Mouse (Mus musculus) gastrocnemius, postnatal 14 days (tissue): ENCODE results near the gene BB287469. TPM values are rescaled to one million over a fixed set of nuclear protein-coding genes. Genes with fewer than 3 reads are reported as not detected.
A peak's percentile ranks its signal among the peaks of the same experiment; 100 is the strongest.
"Not testable (repeated sequence)": the region's sequence is repeated elsewhere in the genome, so short reads cannot be mapped to it uniquely, and the experiment has no call there.

ENCODE experiments used
- DNase-seq: peaks from one replicate; pipeline ENCODE4 v3.0.0; 2021; ENCODE audit warnings: mixed read lengths
- intact Hi-C: fragments of 180-260 bp; cut with DNase I; formaldehyde crosslinking; loops from one replicate; pipeline ENCODE4 v1.15.1; 2025; ENCODE audit warnings: low total_unique reads
- long read RNA-seq, 2 experiments: library from polyadenylated mRNA; stranded (forward); transcript quantifications; one replicate each; pipeline ENCODE4 v2.0.0; 2021
- total RNA-seq, 2 experiments: library from RNA; stranded (reverse); gene quantifications; 2 replicates each; pipeline ENCODE4 v1.2.3; 2021

The BB287469 gene
- not detected for total RNA-seq
- long read RNA-seq, experiment 1, result 0 reads
- long read RNA-seq, experiment 2, result 0 reads

DNA sequence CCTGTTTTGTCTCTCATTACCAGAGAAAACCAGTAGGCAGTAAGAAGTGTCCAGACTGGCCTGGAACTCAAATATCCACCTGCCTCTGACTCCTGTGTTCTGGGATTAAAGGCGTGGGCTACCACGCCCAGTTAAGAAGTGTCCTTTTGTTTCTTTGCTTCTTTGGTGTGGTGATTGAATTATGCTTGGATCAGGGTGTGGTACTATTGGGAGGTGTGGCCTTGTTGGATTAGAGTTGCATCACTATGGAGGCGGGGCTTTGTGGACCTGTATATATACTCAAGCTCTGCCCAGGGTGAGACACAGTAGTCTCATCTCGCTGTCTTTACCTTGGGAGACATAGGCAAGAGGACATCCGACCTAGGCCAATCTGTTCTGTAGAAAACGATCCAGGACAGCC is at the start of gene BB287469:
BB287469 (plus strand) TSS at position 301 of the 400 bp plus-strand sequence.
- DNase-seq, intact Hi-C loops: not testable (repeated sequence)

DNA sequence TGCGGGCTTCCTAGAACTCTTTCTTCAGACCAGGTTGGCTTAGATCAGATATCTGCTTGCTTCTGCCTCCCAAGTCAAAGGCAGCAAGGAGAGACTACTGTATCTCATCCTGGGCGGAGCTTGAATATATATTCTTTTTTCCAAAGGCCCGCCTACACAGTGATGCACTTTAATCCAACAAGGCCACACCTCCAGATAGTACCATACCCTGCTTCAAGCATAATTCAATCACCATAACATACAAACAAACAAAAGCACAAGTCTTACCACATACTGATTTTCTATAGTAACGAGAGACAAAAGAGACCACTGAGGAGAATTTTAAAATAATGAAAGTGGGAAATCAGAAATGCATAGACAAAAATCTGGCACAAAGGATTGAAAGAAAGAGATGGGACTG is 40.7 kb upstream of the BB287469 start, which contains the start of gene Gm21319:
Gm21319 (minus strand) TSS at position 101 of the 400 bp plus-strand sequence.
- DNase-seq, intact Hi-C loops: not testable (repeated sequence)

GRCm38 (mm10) chr12:87795212-87795611 is 21.2 kb upstream of the BB287469 start, which contains the start of gene Gm21936:
Gene Gm21936, plus strand, starts transcription at chr12:87795512.
- intact Hi-C loops, DNase-seq: not testable (repeated sequence)

DNA sequence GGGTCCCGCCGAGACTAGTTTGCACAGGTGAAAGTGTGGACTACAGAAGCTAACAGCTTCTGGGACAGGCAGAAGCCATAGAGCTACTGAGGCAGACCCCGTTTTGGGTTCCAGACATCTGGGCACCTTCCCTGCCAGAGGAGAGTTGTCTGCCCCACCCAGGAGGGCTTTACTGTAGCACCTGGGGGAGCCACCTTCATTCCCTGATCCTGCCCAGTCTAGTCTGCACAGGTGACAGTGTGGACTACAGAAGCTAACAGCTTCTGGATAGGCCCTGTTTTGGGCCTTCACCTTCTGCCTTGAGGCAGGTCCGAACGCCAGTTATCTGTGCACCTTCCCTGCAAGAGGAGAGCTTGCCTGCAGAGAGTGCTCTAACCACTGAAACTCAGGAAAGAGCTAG is 18.4 kb upstream of the BB287469 start:
- intact Hi-C loops, DNase-seq: not testable (repeated sequence)

DNA sequence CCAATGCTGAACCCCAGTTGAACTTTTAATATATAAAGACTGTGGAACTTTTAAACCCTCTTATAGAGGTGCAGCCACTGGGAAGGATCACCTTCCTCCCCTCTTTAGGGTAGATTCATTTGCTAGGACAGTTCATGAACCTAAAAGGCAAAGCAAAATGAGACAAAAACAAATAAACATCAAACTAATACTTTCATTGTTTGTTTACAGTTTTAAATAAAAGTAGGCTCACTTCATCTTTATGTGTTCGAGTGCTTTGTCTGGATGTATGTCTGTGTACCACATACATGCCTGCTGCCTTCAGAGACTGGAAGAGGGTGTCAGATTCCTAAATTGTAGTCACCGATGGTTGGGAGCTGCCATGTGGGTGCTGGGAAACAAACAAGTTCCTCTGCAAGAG is 25.9 kb downstream of the BB287469 start, which contains the start of gene Gm2001:
Gm2001 (minus strand) TSS at position 101 of the 400 bp plus-strand sequence.
- DNase-seq, intact Hi-C loops: not testable (repeated sequence)

DNA sequence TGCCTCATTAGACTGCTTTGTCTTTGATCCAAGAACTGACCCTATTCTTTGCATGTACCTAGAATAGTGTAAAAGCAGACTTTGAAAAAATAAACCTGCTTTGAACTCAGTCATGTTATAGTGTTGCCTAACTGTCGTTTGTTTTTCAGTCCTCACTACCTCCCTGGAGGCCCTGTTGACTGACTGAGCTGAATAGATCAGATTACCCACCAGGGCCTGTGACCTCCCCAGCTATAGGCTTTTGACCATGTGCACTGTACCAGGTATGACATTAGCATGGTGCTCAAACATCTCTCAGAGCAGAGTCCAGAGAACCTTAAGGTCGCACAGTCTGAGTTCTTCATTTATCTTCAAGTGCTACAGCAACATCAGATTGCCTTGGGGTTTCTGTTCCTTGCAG is 34.3 kb downstream of the BB287469 start:
- intact Hi-C loops, DNase-seq: not testable (repeated sequence)

DNA sequence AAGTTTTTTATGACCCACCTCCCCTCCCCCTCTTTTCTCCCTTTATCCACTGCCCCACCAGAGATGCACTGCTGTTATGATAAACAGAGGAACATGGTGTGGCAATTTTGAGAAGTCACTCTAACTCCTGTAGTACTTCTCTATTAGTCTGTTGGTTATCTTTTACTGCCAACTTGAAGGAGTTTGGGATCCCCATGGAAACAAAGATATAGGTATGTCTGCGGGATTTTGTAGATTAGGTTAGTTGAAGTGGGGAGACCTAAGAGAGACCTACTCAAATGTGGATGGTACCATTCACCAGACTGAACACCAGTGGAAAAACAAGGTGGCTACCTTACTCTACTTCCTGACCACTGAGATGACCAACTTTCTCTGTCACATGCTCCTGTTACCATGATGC is 39.7 kb downstream of the BB287469 start:
- DNase-seq, intact Hi-C loops: not testable (repeated sequence)

- DNase-seq, result peak; percentile 7
Measured at GRCm38 (mm10) chr12:87861740-87862692, 45.6 kb downstream of the BB287469 start.

DNA sequence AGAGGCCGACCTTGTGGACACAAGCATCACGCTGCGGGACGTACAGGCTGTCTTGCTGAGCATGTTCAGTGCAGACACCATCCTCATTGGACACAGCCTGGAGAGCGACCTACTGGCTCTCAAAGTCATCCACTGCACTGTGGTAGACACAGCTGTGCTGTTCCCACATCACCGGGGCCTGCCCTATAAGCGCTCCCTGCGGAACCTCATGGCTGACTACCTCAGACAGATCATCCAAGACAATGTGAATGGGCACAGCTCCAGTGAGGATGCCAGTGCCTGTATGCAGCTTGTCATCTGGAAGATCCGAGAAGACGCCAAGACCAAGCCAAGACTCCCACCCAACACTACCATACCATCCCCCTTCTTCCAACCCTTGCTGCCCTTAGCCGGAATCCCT is 47.3 kb downstream of the BB287469 start:
- intact Hi-C loops, result not testable (repeated sequence)
- peak; percentile 3 for DNase-seq

More at GRCm38 (mm10) chr12:87861740-87862692, 45.6 kb downstream of the BB287469 start:
- intact Hi-C loops, result not testable (repeated sequence)

DNA sequence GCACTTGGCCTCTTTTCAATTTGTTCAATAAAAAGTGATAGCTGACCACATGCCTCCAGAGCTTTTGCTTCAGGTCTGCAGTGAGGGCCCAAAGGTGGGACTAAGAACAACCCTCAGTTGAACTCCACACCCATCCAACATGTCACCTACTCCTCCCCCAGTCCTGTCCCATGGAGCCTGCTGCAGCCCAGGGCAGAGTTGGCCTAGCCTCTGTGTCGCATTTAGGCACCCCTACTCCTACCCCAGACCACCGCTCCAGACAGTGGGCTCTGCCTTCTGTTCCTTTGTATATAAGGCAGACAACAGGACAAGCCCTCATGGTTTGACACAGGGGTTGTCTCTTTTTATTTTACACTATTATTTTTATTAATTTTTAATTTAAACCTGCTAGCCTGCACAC is 47.7 kb downstream of the BB287469 start:
- DNase-seq, intact Hi-C loops: not testable (repeated sequence)

Other genes starting within 250 kb of the BB287469 start
- not detected for gene Oog1, start 213.9 kb upstream of the BB287469 start, total RNA-seq
- not detected for gene Gm4027, start 197.7 kb upstream of the BB287469 start, total RNA-seq
- not detected for gene Gm16381, start 172.0 kb upstream of the BB287469 start, total RNA-seq
- not detected for gene Gm21319, start 40.8 kb upstream of the BB287469 start, total RNA-seq
- gene Gm21936, start 21.1 kb upstream of the BB287469 start, total RNA-seq, result not detected
- not detected for gene Gm2001, start 25.8 kb downstream of the BB287469 start, total RNA-seq
- gene Gm2016, start 57.5 kb downstream of the BB287469 start, total RNA-seq, result not detected
- not detected for gene Gm2022, start 78.8 kb downstream of the BB287469 start, total RNA-seq
- not detected for gene Gm2035, start 103.3 kb downstream of the BB287469 start, total RNA-seq
- gene Gm2042, start 137.5 kb downstream of the BB287469 start, total RNA-seq, result not detected
- gene Gm2075, start 195.3 kb downstream of the BB287469 start, total RNA-seq, result not detected
- gene Gm6803, start 202.2 kb downstream of the BB287469 start, total RNA-seq, result not detected
- gene Gm2056, start 210.4 kb downstream of the BB287469 start, total RNA-seq, result not detected